Mouse (Mus musculus) neutrophil, adult 5-6 weeks (primary cell): Measurements from ENCODE around the gene Grm4. TPM values are rescaled to one million over a fixed set of nuclear protein-coding genes. Genes with fewer than 3 reads are reported as not detected.

ENCODE experiments used
- ATAC-seq: fragments of 151-379, 151-347 bp; 2 replicates; pipeline ENCODE4 v1.8.0; 2017; ENCODE audit warnings: mild to moderate bottlenecking, moderate TSS enrichment; ENCODE audit not compliant: insufficient number of reproducible peaks, poor library complexity, low FRiP score, severe bottlenecking; ENCODE audit errors: extremely low read depth
- total RNA-seq: library from RNA; stranded (forward); fragments of 200-1000 nt; gene quantifications from 2 replicates; pipeline ENCODE4 v1.2.3, GENCODE M21; 2017

The Grm4 gene
- total RNA-seq, 1 experiment from 2014 or later = not detected

DNA sequence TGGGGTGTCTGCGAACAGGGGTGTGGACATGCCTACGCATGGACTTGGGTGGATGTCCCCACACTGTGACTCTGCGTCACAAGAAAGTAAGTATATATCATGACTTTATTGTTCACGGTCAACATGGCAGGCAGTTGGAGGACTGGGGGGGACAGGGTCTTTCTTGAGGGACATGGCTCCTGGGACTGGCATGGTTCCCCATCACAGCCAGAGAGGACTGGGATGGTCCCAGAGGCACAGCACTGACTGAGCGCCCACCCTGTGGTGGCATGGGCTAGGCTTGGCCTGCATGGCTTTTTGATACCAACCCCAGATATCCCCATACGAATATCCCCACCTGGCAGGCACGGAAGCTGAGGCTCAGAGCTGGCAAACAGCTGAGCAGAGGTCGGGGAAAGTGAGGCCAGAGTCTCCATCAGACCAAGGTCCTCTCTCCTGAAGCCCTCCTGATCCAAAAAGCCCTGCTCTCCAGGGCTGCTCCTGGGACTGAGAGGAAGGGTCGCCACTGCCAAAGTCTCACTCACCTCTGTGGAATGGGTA, 64.1 kb downstream of the Grm4 start:
- ATAC-seq = no peak

GRCm38 (mm10) chr17:27456364-27456763, 64.8 kb downstream of the Grm4 start:
- no peak for ATAC-seq

DNA sequence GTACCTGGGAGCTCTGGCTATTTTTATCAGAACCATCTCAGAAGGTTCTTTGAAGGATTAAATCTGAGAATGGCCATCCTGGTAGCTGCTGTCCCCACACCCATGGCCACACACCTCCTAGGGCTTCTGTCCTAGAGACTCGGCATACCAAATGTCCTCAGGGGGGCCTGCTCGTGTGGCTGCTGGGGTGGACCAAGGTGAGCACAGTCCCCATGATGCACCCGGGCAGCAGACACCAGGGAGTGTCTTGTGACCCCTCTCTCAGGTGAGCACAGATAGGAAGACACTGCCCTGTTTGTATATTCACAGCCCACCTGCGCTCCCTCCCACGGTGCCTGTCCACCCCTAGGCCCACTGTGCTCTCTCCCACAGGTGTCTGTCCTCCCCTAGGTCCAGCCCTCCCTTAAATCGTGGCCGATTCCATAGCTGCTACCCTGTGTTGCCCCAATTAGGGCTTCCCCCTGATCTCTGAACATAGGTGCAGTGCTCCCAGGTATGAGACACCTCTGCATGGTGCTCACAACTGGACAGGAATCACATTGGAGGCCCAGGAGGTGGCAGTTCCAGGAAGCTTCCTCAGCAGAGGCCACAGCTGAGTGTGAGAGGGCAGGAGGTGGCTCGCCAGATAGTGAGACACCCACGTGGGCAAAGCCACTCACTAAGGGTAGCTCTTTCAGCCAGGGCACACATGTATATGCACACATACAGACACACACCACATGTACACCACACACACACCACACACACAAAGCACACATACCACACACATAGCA, 66.0 kb downstream of the Grm4 start:
- no peak for ATAC-seq

DNA sequence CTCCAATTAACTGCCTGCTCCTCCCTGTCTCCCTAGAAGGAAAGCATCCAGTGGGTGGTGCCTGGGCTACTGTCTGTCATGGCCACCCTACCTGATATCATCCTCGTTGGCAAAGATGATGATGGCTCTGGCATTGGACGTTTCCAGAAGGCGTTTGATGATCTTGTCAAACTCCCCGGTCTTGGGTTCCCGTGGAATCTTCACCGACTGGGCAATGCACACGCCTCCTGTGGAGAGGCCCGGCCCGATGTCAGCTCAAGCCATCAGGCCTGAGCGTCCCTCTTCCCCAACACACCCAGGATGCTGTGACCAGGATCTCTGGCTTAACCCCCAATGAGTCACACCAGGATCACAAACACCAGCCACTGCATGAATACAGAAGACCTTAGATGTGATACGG, 66.8 kb downstream of the Grm4 start:
- ATAC-seq = no peak

DNA sequence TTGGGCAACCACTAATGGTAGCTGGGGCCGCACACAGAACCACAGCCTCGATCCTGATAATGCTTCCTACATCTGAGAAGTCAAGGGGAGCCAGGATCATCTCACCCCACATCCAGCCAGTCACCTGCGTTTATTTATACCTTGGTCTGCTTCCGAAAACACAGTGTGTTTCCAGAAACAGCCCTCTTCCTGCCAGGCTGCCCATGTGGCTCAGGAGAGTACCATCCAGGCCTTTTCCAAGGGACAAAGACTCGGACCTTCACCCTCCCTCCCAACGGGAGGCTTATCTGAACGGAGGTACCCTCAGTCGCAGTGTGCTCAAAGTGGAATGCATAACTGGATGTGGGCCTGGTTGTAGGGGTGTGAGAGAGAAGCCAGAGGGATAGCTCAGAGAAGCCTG, 68.2 kb downstream of the Grm4 start:
- no peak for ATAC-seq

GRCm38 (mm10) chr17:27451787-27452186, 69.4 kb downstream of the Grm4 start:
- ATAC-seq = no peak

DNA sequence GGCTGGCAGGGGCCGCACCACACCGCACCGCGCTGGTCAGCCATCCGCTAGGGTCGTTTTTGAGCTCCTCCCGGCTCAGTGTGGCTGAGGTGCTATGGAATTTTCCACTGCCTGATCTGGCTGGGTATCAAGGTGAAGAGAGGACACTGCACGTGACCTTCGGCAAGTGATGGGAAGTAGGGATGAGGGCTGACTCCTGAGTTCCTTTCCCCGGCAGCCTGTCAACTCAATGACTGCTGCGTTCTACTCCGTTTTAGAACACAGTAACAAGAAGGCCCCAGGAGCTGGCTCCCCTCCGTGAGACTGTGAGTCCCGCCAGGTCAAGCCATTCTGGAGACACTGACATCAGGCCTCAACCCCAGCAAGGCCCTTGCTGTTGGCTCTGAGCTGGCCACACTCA, 70.0 kb downstream of the Grm4 start:
- ATAC-seq = no peak

GRCm38 (mm10) chr17:27449757-27450330, 71.4 kb downstream of the Grm4 start:
- ATAC-seq = no peak

- ATAC-seq = no peak
These were observed 72.5 kb downstream of the Grm4 start for GRCm38 (mm10) chr17:27448749-27449148.

- no peak for ATAC-seq
These were observed 75.7 kb downstream of the Grm4 start for GRCm38 (mm10) chr17:27445364-27446075.

- ATAC-seq = no peak
These were observed 78.6 kb downstream of the Grm4 start for GRCm38 (mm10) chr17:27442538-27443113.

DNA sequence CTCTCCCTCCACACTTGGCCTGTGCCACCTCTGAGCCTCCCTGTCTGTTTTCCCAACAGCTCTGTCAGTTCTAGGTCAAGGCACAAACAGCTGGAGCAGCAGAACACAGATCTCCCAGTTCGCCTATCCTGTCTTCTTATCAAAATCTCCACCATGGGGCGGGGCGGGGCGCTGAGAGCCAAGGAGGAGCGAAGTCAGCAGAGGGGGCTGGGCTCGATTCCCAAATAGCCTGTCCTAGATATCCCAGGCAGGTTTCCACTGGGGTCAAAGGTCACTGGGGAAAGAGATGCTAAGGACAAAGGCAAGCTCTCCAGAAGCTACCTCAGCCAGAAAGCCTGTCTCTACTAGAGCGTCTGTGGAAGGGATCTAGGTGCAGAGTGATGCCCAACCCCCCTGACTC, 79.4 kb downstream of the Grm4 start:
- ATAC-seq = no peak

GRCm38 (mm10) chr17:27435799-27436198, 85.4 kb downstream of the Grm4 start:
- ATAC-seq = no peak

- ATAC-seq = no peak
These were observed 86.0 kb downstream of the Grm4 start for GRCm38 (mm10) chr17:27435225-27435624.

DNA sequence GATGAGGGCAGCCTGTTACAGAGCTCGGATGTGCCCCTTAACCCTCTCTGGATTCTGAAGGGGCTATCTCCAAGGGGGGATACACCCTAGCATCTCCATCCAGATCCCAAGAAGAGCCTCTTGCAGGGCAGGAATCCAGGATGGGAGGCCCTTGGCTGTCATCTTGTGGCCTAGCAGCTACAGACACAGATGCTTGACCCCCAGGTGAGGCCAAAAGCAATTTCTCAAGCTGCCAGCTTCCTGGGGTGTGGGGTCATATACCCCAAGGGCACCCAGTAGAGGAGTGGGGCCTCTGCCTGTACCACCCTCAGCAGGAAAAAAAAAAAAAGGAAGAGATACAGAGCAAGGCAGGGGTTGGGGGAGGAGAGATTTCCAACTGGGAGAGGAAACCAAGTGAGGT, 87.1 kb downstream of the Grm4 start:
- ATAC-seq = no peak

- ATAC-seq = no peak
These were observed 88.0 kb downstream of the Grm4 start for GRCm38 (mm10) chr17:27433179-27433680.

DNA sequence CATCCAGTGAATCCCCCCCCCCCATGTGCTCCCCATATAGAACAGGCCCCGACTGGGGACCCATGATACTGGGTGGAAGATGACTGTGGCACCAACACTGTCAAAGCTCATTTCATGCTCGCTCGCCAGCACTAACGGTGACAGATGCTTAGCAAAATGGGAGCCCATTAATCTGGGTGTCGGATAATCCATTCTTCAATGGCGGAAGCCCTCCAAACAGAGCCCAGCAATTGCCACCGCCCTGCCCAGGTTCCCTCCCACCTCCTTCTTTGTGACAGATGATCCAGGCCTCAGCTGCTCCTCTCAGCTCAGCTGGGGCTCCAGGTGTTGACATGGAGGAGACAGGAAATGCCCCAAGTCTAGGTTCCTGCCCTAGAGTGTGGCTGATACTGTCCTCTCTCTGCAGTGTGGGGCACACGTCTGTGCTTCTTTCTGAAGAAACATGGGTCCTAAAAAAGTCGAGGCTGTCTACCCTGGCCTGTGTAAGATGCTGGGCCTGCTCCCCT, 89.0 kb downstream of the Grm4 start:
- ATAC-seq = no peak

DNA sequence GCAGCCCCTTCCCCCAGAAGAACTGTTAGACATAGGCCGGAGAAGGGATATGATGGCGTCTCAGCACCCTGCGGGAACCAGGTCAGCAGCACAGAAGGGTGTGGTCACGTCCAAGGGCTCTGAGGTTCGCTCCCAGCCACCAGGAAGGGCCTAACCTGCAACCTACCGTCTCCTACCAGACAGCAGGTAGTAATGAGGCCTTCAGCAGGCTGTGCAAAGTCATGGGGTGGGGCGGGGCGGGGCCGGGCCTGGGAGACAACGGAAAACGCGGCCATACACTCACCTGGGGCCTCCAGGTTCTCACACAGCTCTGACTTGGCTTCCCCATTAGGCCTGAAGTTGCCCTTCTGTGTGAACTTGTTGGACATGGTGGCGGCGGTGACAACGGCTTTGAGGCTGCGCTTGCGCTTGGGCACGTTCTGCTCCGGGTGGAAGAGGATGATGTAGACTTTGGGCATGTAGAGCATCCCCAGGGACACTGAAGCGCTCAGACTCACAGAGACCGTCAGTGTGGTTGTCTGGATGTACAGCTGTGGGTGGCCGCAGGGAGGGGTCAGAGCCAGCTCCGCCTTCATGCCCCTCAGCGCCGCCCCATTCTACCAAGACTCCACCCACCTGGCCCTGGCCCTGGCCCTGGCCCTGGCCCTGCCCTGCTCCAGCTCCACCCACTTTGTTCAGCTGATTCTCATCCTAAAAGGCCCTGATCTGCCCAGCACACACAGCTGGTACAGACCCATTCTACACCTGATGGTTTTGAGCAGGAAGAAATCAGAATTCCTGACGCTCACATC, 90.0 kb downstream of the Grm4 start:
- no peak for ATAC-seq
